Mouse (Mus musculus): ENCODE results near the gene Mpp6. TPM values are rescaled to one million over a fixed set of nuclear protein-coding genes. Genes with fewer than 3 reads are reported as not detected.

The Mpp6 gene
- 1.2 and 3.5 TPM in 2 replicates for polyA plus RNA-seq (2012; rRNA removed)

DNA sequence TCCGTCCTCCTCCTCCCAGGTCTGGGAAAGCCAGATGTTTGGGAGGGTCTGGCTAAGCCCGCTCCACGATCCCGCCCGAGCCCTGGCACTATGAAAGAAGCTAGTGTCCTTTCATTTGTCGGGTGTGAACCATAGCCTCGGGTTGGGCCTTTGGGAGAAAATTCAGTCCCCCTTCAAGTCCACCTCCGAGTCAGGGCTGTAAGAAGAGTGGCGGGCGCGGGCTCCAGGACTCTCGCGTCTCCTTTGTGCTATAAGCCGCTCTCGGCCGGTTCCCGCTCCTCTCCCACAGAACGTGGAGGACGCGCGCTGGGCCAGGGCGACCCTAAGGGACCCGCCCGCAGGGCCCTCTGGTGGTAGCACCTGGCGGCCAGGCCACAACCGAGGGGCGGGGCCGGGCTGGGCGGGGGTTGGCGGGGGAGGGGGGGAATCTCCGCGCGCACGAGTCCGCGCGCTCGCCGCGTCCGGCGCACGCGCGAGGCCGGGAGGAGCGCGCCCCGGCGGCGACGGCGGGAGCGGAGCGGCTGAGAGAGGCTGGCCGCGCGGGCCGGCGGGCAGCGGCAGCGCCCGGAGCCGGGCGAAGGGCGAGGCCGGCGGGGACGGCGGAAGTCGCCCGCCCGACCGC lies at the start of gene Mpp6:
Mpp6 (plus strand) TSS at position 485 of the 622 bp plus-strand sequence.
- H3K4me1 ChIP-seq (ENCODE audit: control insufficient read depth, insufficient read depth, insufficient read length, low read length): no peaks in the 10 kb centered on the region
- H3K36me3 ChIP-seq (ENCODE audit: control insufficient read depth, insufficient read depth, low read length): no peaks in the 10 kb centered on the region
- H3K27ac ChIP-seq (ENCODE audit: insufficient read depth, low read depth, low read length): peak within 1 kb of the TSS; percentile 40; the same call in 1 of the 2 replicates
- H3K27me3 ChIP-seq (ENCODE audit: control insufficient read depth, insufficient read depth, low read length): 0 out of 2 replicates have a peak, but pooled peaks cover 6% of the 10 kb centered on the region
- TF ChIP-seq CTCF (IDR thresholded peaks at IDR 0.05; ENCODE audit: extremely low read depth, insufficient read length, insufficient replicate concordance, low read depth, low read length) (no peak; the same call in 1 of the 2 replicates), POLR2A (IDR thresholded peaks at IDR 0.05; ENCODE audit: low read depth, low read length) (no peak; the same call in 1 of the 2 replicates)
- H3K4me3 ChIP-seq (ENCODE audit: low read depth, low read length): peak within 1 kb of the TSS; percentile 97
- WGBS: under 1% methylated on average over 68 of the region's 74 CpGs

DNA sequence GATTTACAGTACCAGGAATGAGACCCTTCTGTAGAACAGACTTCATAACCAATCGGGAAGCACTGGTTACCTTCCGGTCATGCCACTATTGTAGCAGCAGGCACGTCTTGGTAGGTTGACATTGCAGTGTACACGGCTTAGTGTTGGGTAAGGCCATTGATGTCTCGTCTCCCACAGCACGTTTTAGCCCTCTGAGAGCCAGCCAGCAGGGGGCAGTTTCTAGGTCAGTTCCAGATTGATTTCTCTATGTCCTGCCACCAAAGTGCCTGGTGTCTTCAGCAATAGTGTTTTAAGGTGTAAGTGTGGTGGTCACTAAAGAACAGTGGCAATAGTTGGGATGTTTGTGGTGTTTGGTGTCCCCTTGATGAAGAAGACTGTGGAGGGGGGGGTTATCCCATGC lies 43.9 kb upstream of the Mpp6 start:
- 85% methylated on average over 6 of the region's 6 CpGs for WGBS
- TF ChIP-seq CTCF (IDR thresholded peaks at IDR 0.05; ENCODE audit: extremely low read depth, insufficient read length, insufficient replicate concordance, low read depth, low read length): no peak
- no peak for TF ChIP-seq POLR2A (IDR thresholded peaks at IDR 0.05; ENCODE audit: low read depth, low read length)
- H3K36me3 ChIP-seq (ENCODE audit: control insufficient read depth, insufficient read depth, low read length): no peaks in the 10 kb centered on the region
- H3K4me3 ChIP-seq (ENCODE audit: low read depth, low read length): no peak overlapping the region
- H3K27ac ChIP-seq (ENCODE audit: insufficient read depth, low read depth, low read length): no peak overlapping the region
- no peaks in the 10 kb centered on the region for H3K27me3 ChIP-seq (ENCODE audit: control insufficient read depth, insufficient read depth, low read length)
- H3K4me1 ChIP-seq (ENCODE audit: control insufficient read depth, insufficient read depth, insufficient read length, low read length): no peaks in the 10 kb centered on the region

DNA sequence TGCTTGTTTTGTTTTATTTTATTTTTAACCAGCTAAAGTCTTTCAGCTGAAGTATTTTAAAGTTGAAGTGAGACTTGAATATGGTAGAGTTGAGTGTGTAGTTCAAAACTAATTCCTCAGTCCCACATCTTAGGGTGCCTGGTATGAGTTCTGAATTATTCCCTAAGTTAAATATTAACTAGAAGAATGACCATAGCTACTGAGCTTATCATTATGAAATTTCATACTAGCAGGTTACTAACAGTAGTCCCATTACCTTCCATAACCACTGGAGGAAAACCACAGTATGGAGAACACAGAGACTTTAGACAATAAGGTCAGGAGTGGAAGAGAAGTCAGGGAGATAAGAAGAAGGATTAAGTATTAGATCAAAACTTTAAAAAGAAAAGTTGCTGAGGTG lies 41.6 kb upstream of the Mpp6 start:
- Histone ChIP-seq H3K4me3 (ENCODE audit: low read depth, low read length) (no peak overlapping the region), H3K4me1 (ENCODE audit: control insufficient read depth, insufficient read depth, insufficient read length, low read length) (no peaks in the 10 kb centered on the region), H3K36me3 (ENCODE audit: control insufficient read depth, insufficient read depth, low read length) (no peaks in the 10 kb centered on the region), H3K27ac (ENCODE audit: insufficient read depth, low read depth, low read length) (no peak overlapping the region), H3K27me3 (ENCODE audit: control insufficient read depth, insufficient read depth, low read length) (no peaks in the 10 kb centered on the region)
- TF ChIP-seq POLR2A (IDR thresholded peaks at IDR 0.05; ENCODE audit: low read depth, low read length) (no peak), CTCF (IDR thresholded peaks at IDR 0.05; ENCODE audit: extremely low read depth, insufficient read length, insufficient replicate concordance, low read depth, low read length) (no peak)

DNA sequence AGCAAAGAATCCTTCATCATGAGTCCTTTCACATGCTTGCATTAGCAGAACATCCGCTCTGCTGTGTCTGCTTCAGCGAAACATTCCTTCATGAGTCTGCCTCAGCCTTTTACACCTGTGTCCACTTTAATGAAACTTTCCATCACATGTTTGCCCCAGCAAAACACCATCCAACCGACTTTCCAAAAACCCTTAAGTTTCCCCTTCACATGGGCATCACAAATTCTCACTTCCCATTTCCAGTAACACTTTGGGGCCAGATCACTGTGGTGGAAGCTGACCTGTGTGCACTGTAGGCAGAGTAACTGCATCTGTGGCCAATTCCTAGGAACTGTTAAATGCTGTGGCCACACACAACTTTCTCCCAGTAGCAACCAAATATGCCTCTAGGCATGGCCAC lies 34.8 kb upstream of the Mpp6 start:
- Histone ChIP-seq H3K4me1 (ENCODE audit: control insufficient read depth, insufficient read depth, insufficient read length, low read length) (no peaks in the 10 kb centered on the region), H3K27ac (ENCODE audit: insufficient read depth, low read depth, low read length) (no peak overlapping the region), H3K36me3 (ENCODE audit: control insufficient read depth, insufficient read depth, low read length) (no peaks in the 10 kb centered on the region), H3K4me3 (ENCODE audit: low read depth, low read length) (no peak overlapping the region), H3K27me3 (ENCODE audit: control insufficient read depth, insufficient read depth, low read length) (no peaks in the 10 kb centered on the region)
- WGBS: 78% methylated on average over 3 of the region's 3 CpGs
- no peak for TF ChIP-seq CTCF (IDR thresholded peaks at IDR 0.05; ENCODE audit: extremely low read depth, insufficient read length, insufficient replicate concordance, low read depth, low read length)
- TF ChIP-seq POLR2A (IDR thresholded peaks at IDR 0.05; ENCODE audit: low read depth, low read length): no peak

DNA sequence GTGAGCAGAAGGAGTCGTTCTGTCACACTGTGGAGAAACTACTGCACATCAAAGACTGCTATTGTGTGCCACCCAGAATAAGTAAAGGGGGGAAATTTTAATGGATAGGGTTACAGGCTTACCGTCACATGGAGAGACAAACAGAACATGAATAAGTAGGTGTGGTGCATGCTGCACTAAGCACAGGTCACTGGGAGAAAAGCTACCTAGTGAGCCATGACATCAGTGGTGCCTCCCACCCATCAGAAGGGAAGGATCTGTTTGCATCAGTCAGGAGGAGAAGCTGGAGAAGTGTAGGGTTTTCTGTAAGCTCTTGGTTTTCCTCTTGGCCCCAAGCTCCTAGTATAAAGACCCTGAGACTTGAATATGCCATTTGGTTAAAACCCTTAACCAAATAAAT lies 33.6 kb upstream of the Mpp6 start:
- TF ChIP-seq POLR2A (IDR thresholded peaks at IDR 0.05; ENCODE audit: low read depth, low read length) (no peak), CTCF (IDR thresholded peaks at IDR 0.05; ENCODE audit: extremely low read depth, insufficient read length, insufficient replicate concordance, low read depth, low read length) (no peak)
- no peaks in the 10 kb centered on the region for H3K4me1 ChIP-seq (ENCODE audit: control insufficient read depth, insufficient read depth, insufficient read length, low read length)
- no peak overlapping the region for H3K27ac ChIP-seq (ENCODE audit: insufficient read depth, low read depth, low read length)
- no peak overlapping the region for H3K4me3 ChIP-seq (ENCODE audit: low read depth, low read length)
- 69% methylated on average over 2 of the region's 2 CpGs for WGBS
- peaks cover 2% of the 10 kb centered on the region; the same call in 1 of the 2 replicates for H3K27me3 ChIP-seq (ENCODE audit: control insufficient read depth, insufficient read depth, low read length)
- no peaks in the 10 kb centered on the region for H3K36me3 ChIP-seq (ENCODE audit: control insufficient read depth, insufficient read depth, low read length)

DNA sequence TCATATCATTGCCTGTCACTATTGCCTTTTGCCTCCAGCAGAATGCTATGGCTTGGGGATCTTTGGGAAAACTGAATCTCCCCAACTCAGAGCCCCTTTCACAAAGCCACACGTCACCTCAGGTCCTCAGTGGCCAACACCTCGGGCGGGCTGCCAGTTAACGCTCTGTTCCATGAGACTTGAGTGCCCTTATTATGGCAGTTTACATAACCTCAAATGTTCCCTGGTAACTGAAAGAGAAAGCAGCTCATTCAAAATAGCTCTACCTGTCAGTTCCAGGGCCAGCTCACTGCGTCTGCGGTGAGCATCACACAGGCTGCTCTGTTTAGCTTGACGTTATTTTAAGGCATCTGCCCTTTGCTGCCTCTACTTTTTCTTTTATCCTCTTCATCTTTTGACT lies 29.6 kb upstream of the Mpp6 start:
- TF ChIP-seq POLR2A (IDR thresholded peaks at IDR 0.05; ENCODE audit: low read depth, low read length) (no peak), CTCF (IDR thresholded peaks at IDR 0.05; ENCODE audit: extremely low read depth, insufficient read length, insufficient replicate concordance, low read depth, low read length) (no peak)

DNA sequence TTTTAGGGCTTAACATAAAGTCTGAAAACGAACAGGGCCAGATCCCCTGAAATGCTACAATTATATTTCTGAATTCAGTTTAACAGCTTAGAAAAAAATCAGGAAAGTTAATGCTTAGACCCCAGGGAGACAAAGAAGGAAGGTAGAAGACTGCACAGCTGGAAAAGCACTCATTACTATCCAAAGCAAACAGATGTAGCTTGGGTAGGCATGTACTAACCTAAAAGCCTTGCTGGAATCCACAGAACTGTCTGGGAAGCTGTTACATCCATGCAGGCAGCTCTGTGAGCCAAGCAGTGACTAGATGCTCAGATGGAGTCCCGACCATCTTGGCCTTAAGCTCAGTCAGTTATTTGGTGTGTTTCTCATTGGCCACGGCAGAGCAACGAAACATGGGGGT lies 24.8 kb upstream of the Mpp6 start:
- 67% methylated on average over 4 of the region's 4 CpGs for WGBS
- TF ChIP-seq CTCF (IDR thresholded peaks at IDR 0.05; ENCODE audit: extremely low read depth, insufficient read length, insufficient replicate concordance, low read depth, low read length) (no peak), POLR2A (IDR thresholded peaks at IDR 0.05; ENCODE audit: low read depth, low read length) (no peak)
- Histone ChIP-seq H3K27ac (ENCODE audit: insufficient read depth, low read depth, low read length) (no peak overlapping the region), H3K4me1 (ENCODE audit: control insufficient read depth, insufficient read depth, insufficient read length, low read length) (no peaks in the 10 kb centered on the region), H3K27me3 (ENCODE audit: control insufficient read depth, insufficient read depth, low read length) (peaks cover 4% of the 10 kb centered on the region; the same call in 1 of the 2 replicates), H3K4me3 (ENCODE audit: low read depth, low read length) (no peak overlapping the region), H3K36me3 (ENCODE audit: control insufficient read depth, insufficient read depth, low read length) (no peaks in the 10 kb centered on the region)

More for the DNA sequence above, 29.6 kb upstream of the Mpp6 start:
- Histone ChIP-seq H3K27me3 (ENCODE audit: control insufficient read depth, insufficient read depth, low read length) (peaks cover 2% of the 10 kb centered on the region; the same call in 1 of the 2 replicates), H3K4me3 (ENCODE audit: low read depth, low read length) (no peak overlapping the region), H3K4me1 (ENCODE audit: control insufficient read depth, insufficient read depth, insufficient read length, low read length) (no peaks in the 10 kb centered on the region), H3K36me3 (ENCODE audit: control insufficient read depth, insufficient read depth, low read length) (no peaks in the 10 kb centered on the region), H3K27ac (ENCODE audit: insufficient read depth, low read depth, low read length) (no peak overlapping the region)
- WGBS: 54% methylated on average over 7 of the region's 7 CpGs

Data from small intestine, adult 2 months (tissue).